Mouse (Mus musculus): ENCODE data around the gene Iffo1. TPM values are rescaled to one million over a fixed set of nuclear protein-coding genes. Genes with fewer than 3 reads are reported as not detected.

Iffo1 gene
- polyA plus RNA-seq, 1 experiment = 62.9 TPM

GRCm38 (mm10) chr6:125139747-125140146 is 5.3 kb upstream of the Iffo1 start:
- Histone ChIP-seq H3K36me3 (ENCODE audit: control insufficient read depth, insufficient read depth, low read length) (peaks cover under 1% of the 10 kb centered on the region; the same call in 1 of the 2 replicates), H3K4me1 (ENCODE audit: control insufficient read depth, insufficient read depth, low read length) (peaks cover 6% of the 10 kb centered on the region), H3K4me3 (ENCODE audit: control insufficient read depth, low read depth, low read length) (no peak overlapping the region), H3K27ac (ENCODE audit: control insufficient read depth, insufficient read depth, low read depth, low read length) (no peak overlapping the region), H3K27me3 (ENCODE audit: control insufficient read depth, insufficient read depth, low read length) (no peaks in the 10 kb centered on the region)
- no peak for TF ChIP-seq POLR2A (IDR thresholded peaks at IDR 0.05; ENCODE audit: control insufficient read depth, low read depth, low read length)
- TF ChIP-seq CTCF (IDR thresholded peaks at IDR 0.05; ENCODE audit: control insufficient read depth, insufficient read depth, insufficient replicate concordance, low read depth, low read length) = no peak

DNA sequence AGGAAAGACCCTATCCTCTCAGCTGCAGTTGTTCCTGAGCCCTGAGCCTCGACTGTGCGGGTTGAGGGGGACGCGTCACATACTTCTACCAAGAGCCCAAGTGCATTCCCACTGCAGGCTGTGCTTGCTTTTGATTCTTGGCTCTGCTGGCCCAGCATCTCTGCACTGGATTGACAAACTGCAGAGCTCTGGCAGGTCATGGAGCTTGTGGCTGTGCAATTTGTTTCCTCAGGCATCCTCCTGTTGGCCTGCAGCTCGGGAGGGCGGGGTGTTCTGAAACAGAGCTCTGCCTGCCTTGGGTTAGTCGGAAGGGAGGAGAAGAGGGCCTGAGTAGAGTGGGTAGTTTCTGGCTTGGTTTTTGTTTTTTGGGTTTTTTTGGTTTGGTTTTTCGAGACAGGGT is 2.6 kb upstream of the Iffo1 start:
- Histone ChIP-seq H3K4me3 (ENCODE audit: control insufficient read depth, low read depth, low read length) (no peak overlapping the region), H3K4me1 (ENCODE audit: control insufficient read depth, insufficient read depth, low read length) (peaks cover 14% of the 10 kb centered on the region)

DNA sequence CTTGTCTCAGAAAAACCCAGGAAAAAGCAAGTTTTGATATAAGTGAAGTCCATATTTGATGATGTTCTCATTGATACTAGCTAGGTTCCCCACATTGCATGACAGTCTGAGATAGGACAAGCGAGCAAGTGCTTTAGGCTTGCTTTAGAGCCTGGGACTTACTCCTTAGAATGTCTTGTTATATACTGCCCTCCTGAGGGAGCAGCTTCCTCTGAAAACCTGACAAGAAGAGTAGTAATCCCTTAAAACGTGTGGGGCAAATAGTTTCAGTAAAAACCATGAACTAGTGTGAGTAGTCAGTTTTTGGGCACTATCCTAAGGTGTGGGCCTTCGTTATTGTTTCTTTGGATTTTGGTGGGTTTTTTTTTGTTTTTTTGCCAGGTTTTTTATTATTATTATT is 1.9 kb upstream of the Iffo1 start:
- H3K27me3 ChIP-seq (ENCODE audit: control insufficient read depth, insufficient read depth, low read length) = no peaks in the 10 kb centered on the region
- peaks cover 14% of the 10 kb centered on the region for H3K4me1 ChIP-seq (ENCODE audit: control insufficient read depth, insufficient read depth, low read length)
- no peak overlapping the region for H3K4me3 ChIP-seq (ENCODE audit: control insufficient read depth, low read depth, low read length)
- H3K36me3 ChIP-seq (ENCODE audit: control insufficient read depth, insufficient read depth, low read length) = no peaks in the 10 kb centered on the region; the same call in 1 of the 2 replicates
- no peak overlapping the region for H3K27ac ChIP-seq (ENCODE audit: control insufficient read depth, insufficient read depth, low read depth, low read length)
- TF ChIP-seq CTCF (IDR thresholded peaks at IDR 0.05; ENCODE audit: control insufficient read depth, insufficient read depth, insufficient replicate concordance, low read depth, low read length) (no peak), POLR2A (IDR thresholded peaks at IDR 0.05; ENCODE audit: control insufficient read depth, low read depth, low read length) (no peak)

More for the DNA sequence above, 2.6 kb upstream of the Iffo1 start:
- Histone ChIP-seq H3K36me3 (ENCODE audit: control insufficient read depth, insufficient read depth, low read length) (no peaks in the 10 kb centered on the region; the same call in 1 of the 2 replicates), H3K27ac (ENCODE audit: control insufficient read depth, insufficient read depth, low read depth, low read length) (no peak overlapping the region), H3K27me3 (ENCODE audit: control insufficient read depth, insufficient read depth, low read length) (no peaks in the 10 kb centered on the region)
- TF ChIP-seq CTCF (IDR thresholded peaks at IDR 0.05; ENCODE audit: control insufficient read depth, insufficient read depth, insufficient replicate concordance, low read depth, low read length) (no peak), POLR2A (IDR thresholded peaks at IDR 0.05; ENCODE audit: control insufficient read depth, low read depth, low read length) (no peak)

DNA sequence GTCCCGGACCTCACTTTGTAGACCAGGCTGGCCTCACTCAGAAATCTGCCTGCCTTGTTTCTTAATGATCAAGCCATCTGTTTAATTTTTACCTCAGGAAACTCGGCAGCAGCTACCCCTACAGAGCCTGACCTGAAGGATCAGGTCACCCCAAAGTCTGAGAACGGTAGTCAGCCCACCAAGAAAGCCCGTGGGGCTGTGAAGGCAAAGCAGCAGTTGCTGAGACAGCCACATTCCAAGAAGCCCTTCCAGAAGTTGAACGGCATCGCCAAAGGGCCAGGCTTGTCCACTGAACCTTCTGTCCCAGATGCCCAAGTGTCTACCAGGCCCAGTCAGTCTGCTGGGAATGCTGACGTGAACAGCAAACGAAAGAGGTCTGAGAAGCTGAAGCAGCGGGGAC is 1.1 kb upstream of the Iffo1 start:
- H3K36me3 ChIP-seq (ENCODE audit: control insufficient read depth, insufficient read depth, low read length) = no peaks in the 10 kb centered on the region; the same call in 1 of the 2 replicates
- peaks cover 20% of the 10 kb centered on the region for H3K4me1 ChIP-seq (ENCODE audit: control insufficient read depth, insufficient read depth, low read length)
- TF ChIP-seq CTCF (IDR thresholded peaks at IDR 0.05; ENCODE audit: control insufficient read depth, insufficient read depth, insufficient replicate concordance, low read depth, low read length) (no peak), POLR2A (IDR thresholded peaks at IDR 0.05; ENCODE audit: control insufficient read depth, low read depth, low read length) (no peak)
- no peaks in the 10 kb centered on the region for H3K27me3 ChIP-seq (ENCODE audit: control insufficient read depth, insufficient read depth, low read length)
- no peak overlapping the region for H3K27ac ChIP-seq (ENCODE audit: control insufficient read depth, insufficient read depth, low read depth, low read length)
- no peak overlapping the region for H3K4me3 ChIP-seq (ENCODE audit: control insufficient read depth, low read depth, low read length)

- no peaks in the 10 kb centered on the region for H3K27me3 ChIP-seq (ENCODE audit: control insufficient read depth, insufficient read depth, low read length)
- no peak for TF ChIP-seq CTCF (IDR thresholded peaks at IDR 0.05; ENCODE audit: control insufficient read depth, insufficient read depth, insufficient replicate concordance, low read depth, low read length)
- TF ChIP-seq POLR2A (IDR thresholded peaks at IDR 0.05; ENCODE audit: control insufficient read depth, low read depth, low read length) = no peak; the same call in 1 of the 2 replicates
- H3K36me3 ChIP-seq (ENCODE audit: control insufficient read depth, insufficient read depth, low read length) = no peaks in the 10 kb centered on the region; the same call in 1 of the 2 replicates
- H3K4me1 ChIP-seq (ENCODE audit: control insufficient read depth, insufficient read depth, low read length) = peaks cover 23% of the 10 kb centered on the region
- peak overlapping the region; percentile 90 for H3K4me3 ChIP-seq (ENCODE audit: control insufficient read depth, low read depth, low read length)
- H3K27ac ChIP-seq (ENCODE audit: control insufficient read depth, insufficient read depth, low read depth, low read length) = peak overlapping the region; percentile 96
Measured at GRCm38 (mm10) chr6:125145479-125145951, 474 bp downstream of the Iffo1 start.

- Histone ChIP-seq H3K36me3 (ENCODE audit: control insufficient read depth, insufficient read depth, low read length) (peaks cover 1% of the 10 kb centered on the region), H3K4me1 (ENCODE audit: control insufficient read depth, insufficient read depth, low read length) (peaks cover 23% of the 10 kb centered on the region), H3K27me3 (ENCODE audit: control insufficient read depth, insufficient read depth, low read length) (no peaks in the 10 kb centered on the region), H3K4me3 (ENCODE audit: control insufficient read depth, low read depth, low read length) (peak overlapping the region; percentile 90), H3K27ac (ENCODE audit: control insufficient read depth, insufficient read depth, low read depth, low read length) (peak overlapping the region; percentile 69)
- no peak for TF ChIP-seq POLR2A (IDR thresholded peaks at IDR 0.05; ENCODE audit: control insufficient read depth, low read depth, low read length)
- no peak for TF ChIP-seq CTCF (IDR thresholded peaks at IDR 0.05; ENCODE audit: control insufficient read depth, insufficient read depth, insufficient replicate concordance, low read depth, low read length)
Measured at GRCm38 (mm10) chr6:125146148-125146547, 1.1 kb downstream of the Iffo1 start.

DNA sequence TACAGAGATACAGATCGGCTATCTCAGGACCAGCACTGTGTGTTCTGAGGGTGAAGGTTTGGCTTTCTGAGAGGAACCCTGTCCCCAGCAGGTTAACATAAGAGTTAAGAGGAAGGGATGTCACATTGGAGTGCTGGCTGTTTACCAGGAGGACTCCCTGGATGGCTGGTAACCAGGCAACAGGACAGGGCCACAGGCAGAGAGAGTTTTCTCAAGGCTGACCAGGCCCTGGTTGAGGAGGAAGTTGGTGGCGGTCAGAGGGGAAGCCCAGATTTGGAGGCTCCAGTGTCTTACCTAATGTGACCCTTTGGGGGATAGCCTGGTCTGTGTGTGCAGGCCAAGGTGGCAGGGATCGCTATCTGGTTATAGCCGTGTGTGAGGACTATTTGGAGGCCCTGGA is 1.8 kb downstream of the Iffo1 start:
- Histone ChIP-seq H3K4me1 (ENCODE audit: control insufficient read depth, insufficient read depth, low read length) (peaks cover 23% of the 10 kb centered on the region), H3K36me3 (ENCODE audit: control insufficient read depth, insufficient read depth, low read length) (peaks cover 2% of the 10 kb centered on the region), H3K27me3 (ENCODE audit: control insufficient read depth, insufficient read depth, low read length) (no peaks in the 10 kb centered on the region), H3K4me3 (ENCODE audit: control insufficient read depth, low read depth, low read length) (peak overlapping the region; percentile 90), H3K27ac (ENCODE audit: control insufficient read depth, insufficient read depth, low read depth, low read length) (peak overlapping the region; percentile 69)
- TF ChIP-seq POLR2A (IDR thresholded peaks at IDR 0.05; ENCODE audit: control insufficient read depth, low read depth, low read length) (no peak), CTCF (IDR thresholded peaks at IDR 0.05; ENCODE audit: control insufficient read depth, insufficient read depth, insufficient replicate concordance, low read depth, low read length) (no peak)

All from testis, adult 2 months (tissue).